Mouse (Mus musculus): ENCODE measurements at regions not wholly inside any gene's neighbourhood (a gene's known extent, or its start where the extent isn't known, plus 50 kb on each side); places are given as distances from the start of the nearest gene placed in this dataset.

GRCm38 (mm10) chr10:117557666-117558065 lies 71.6 kb upstream of the Cpm start:
- TF ChIP-seq CTCF (IDR thresholded peaks at IDR 0.05), result no peak
- TF ChIP-seq EP300 (IDR thresholded peaks at IDR 0.05), result no peak

Data from lung, postnatal 0 days (tissue).